Mouse (Mus musculus): Measurements from ENCODE around the gene Tnk1. TPM values are rescaled to one million over a fixed set of nuclear protein-coding genes. Genes with fewer than 3 reads are reported as not detected.
"Not testable (repeated sequence)": the region's sequence is repeated elsewhere in the genome, so short reads cannot be mapped to it uniquely, and the experiment has no call there.

The Tnk1 gene
- polyA plus RNA-seq, 1 experiment from 2014 or later = 0.10 TPM

DNA sequence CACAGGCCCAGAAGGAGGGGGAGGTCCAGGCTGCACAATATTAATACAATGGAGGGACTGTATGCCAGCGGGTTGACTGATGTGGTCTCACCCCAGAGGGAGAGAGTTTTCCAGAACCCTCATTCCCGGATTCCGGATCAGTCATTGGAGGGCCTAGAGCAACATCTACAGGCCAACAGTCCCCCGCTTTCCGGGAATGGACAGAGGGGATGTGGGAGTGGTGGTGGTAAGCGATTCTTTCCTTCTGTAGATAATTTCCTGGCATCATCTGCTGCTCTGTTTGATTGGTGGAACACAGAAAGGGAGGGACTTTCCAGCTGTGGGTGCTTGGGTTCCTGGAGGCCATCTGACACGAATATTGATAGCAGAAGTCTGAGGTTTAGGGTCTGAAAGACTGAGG, 17.7 kb upstream of the Tnk1 start:
- H3K4me1 ChIP-seq = peaks cover 23% of the 10 kb centered on the region
- no peak overlapping the region for H3K4me2 ChIP-seq
- H3K36me3 ChIP-seq (replicated peaks) = no peaks in the 10 kb centered on the region
- H3K9me3 ChIP-seq = no peaks in the 10 kb centered on the region
- ATAC-seq (replicated peaks) = no peak
- no peak overlapping the region for H3K9ac ChIP-seq
- peaks cover 6% of the 10 kb centered on the region for H3K27me3 ChIP-seq (replicated peaks)
- no peak overlapping the region for H3K4me3 ChIP-seq
- 77% methylated on average over 7 of the region's 7 CpGs for WGBS
- H3K27ac ChIP-seq = no peak overlapping the region

DNA sequence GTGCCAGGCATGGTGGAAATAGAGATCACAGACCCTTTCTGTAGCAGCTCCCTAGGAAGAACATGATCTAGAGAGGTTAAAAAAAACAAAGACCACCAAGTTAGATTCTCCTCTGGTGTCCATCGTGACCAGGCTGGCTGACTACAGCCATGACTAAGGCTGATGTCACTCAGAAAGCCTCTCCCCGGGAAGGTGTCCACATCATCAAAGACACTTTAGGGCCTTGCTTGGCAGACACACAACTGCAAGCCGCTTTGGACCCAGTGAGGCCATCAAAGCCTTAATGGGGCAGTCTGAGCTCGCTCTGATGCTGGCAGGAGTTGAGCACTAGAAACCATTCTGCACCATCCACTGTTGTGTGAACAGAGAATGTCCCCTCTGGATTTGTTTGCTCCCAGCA, 13.9 kb upstream of the Tnk1 start:
- WGBS = 80% methylated on average over 4 of the region's 4 CpGs

DNA sequence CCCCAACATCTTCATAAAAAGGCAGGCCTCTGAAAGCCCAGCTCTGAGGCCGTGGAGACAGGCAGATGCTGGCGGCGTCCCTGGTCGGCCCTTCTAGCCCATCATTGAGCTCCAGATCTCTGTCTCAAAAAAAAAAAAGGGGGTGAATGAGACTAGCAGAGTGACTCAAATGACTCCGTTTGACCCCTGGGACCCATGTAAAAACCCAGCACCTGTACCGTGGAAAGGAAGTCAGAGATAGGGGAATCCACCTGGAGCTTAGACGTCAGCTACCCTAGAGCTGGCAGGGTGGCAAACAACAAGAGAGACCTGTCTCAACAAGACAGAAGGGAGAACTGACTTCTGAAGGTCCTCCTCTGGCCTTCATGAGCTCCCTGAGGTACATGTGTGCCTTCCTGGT, 13.3 kb upstream of the Tnk1 start:
- H3K27ac ChIP-seq = no peak overlapping the region
- no peaks in the 10 kb centered on the region for H3K4me1 ChIP-seq
- H3K4me2 ChIP-seq = no peak overlapping the region
- 90% methylated on average over 7 of the region's 7 CpGs for WGBS
- H3K36me3 ChIP-seq (replicated peaks) = no peaks in the 10 kb centered on the region
- ATAC-seq (replicated peaks) = no peak
- H3K9ac ChIP-seq = no peak overlapping the region
- no peaks in the 10 kb centered on the region for H3K9me3 ChIP-seq
- no peaks in the 10 kb centered on the region for H3K27me3 ChIP-seq (replicated peaks)
- no peak overlapping the region for H3K4me3 ChIP-seq

More for the DNA sequence above, 13.9 kb upstream of the Tnk1 start:
- Histone ChIP-seq H3K4me3 (no peak overlapping the region), H3K9me3 (no peaks in the 10 kb centered on the region), H3K36me3 (replicated peaks) (no peaks in the 10 kb centered on the region), H3K27me3 (replicated peaks) (no peaks in the 10 kb centered on the region), H3K4me2 (no peak overlapping the region), H3K4me1 (peaks cover 5% of the 10 kb centered on the region; the same call in 1 of the 2 replicates), H3K27ac (no peak overlapping the region), H3K9ac (no peak overlapping the region)
- no peak for ATAC-seq (replicated peaks)

DNA sequence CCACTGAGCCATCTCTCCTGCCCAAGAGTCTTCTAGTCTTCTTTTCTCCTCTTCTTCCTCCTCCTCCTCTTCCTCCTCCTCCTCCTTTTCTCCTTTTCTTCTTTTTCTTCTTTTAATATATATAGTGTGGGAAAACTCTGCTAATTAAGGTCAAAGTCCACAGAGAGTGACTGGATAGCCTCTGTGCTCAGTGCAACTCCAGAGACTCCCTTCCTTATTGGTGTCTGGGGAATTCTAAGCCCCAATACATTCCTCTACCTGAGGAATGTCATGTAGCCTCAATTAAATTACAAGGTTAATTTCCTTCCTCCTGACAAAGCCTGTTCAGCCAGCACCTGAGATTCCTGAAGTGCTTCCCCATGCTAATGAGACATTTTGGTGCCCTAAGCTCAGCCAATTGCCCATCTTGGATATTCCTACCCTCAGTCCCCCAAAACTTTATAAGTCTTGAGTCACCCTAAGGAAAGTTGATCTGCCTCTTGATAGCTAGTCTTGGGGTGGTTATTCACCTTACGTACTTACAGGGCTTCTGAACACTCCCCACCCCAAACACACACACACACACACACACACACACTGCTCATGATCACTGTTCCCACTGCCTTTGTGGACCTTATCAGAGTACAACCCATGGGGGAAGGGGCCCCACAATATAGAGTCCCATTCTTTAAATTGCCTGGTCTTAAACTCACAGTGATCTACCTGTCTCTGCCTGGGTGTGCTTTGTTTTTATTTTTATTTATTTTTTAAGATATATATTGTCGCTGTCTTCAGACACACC, 11.9 kb upstream of the Tnk1 start:
- WGBS = 99% methylated on average over 2 of the region's 2 CpGs
- Histone ChIP-seq H3K27ac (no peak overlapping the region), H3K4me2 (no peak overlapping the region), H3K4me1 (no peaks in the 10 kb centered on the region), H3K36me3 (replicated peaks) (no peaks in the 10 kb centered on the region), H3K9me3 (no peaks in the 10 kb centered on the region), H3K27me3 (replicated peaks) (no peaks in the 10 kb centered on the region), H3K4me3 (no peak overlapping the region), H3K9ac (no peak overlapping the region)
- no peak for ATAC-seq (replicated peaks)

DNA sequence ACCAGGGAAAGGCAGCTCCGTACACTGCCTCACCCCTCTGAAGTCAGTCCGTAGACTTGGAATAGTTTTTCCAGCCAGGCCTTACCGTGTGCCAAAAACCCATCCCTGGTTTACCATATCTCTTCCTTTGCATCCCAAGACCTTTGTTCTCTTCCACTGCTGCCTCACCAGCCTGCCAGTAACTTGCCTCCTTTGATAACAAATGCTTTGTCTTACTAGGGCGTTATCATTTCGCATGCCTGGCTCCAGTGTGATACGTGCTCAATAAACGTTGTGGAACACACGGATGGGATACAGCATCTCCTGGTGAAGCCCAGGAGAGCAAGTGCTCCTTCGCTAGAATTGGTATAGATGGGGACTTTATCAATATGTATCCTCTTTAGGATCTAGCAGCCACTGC, 8.8 kb upstream of the Tnk1 start:
- Histone ChIP-seq H3K4me3 (no peak overlapping the region), H3K9ac (no peak overlapping the region), H3K4me1 (no peaks in the 10 kb centered on the region), H3K27me3 (replicated peaks) (no peaks in the 10 kb centered on the region), H3K36me3 (replicated peaks) (no peaks in the 10 kb centered on the region), H3K9me3 (no peaks in the 10 kb centered on the region), H3K4me2 (no peak overlapping the region), H3K27ac (no peak overlapping the region)
- 74% methylated on average over 9 of the region's 9 CpGs for WGBS
- ATAC-seq (replicated peaks) = no peak

DNA sequence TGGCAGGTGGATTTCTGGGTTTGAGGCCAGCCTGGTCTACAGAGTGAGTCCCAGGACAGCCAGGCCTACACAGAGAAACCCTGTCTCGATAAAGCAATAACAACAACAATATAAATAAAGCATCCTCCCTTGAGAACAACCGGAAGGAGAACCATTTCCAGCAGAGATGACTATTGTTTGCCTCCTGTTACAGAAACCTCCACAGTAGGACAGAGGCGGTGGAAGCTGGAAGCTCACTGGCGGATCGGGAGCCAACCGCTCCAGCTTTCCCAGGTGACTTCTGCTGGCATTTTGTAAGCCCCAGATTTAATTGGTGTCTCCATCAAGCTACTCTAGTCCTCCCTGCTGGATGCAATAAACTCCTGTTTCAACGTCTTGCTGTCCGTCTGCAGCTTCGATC, 7.0 kb upstream of the Tnk1 start:
- Histone ChIP-seq H3K27me3 (replicated peaks) (no peaks in the 10 kb centered on the region), H3K9me3 (no peaks in the 10 kb centered on the region), H3K4me3 (no peak overlapping the region), H3K9ac (no peak overlapping the region), H3K27ac (no peak overlapping the region), H3K4me1 (no peaks in the 10 kb centered on the region), H3K36me3 (replicated peaks) (no peaks in the 10 kb centered on the region), H3K4me2 (no peak overlapping the region)
- no peak for ATAC-seq (replicated peaks)
- WGBS = 76% methylated on average over 9 of the region's 9 CpGs

DNA sequence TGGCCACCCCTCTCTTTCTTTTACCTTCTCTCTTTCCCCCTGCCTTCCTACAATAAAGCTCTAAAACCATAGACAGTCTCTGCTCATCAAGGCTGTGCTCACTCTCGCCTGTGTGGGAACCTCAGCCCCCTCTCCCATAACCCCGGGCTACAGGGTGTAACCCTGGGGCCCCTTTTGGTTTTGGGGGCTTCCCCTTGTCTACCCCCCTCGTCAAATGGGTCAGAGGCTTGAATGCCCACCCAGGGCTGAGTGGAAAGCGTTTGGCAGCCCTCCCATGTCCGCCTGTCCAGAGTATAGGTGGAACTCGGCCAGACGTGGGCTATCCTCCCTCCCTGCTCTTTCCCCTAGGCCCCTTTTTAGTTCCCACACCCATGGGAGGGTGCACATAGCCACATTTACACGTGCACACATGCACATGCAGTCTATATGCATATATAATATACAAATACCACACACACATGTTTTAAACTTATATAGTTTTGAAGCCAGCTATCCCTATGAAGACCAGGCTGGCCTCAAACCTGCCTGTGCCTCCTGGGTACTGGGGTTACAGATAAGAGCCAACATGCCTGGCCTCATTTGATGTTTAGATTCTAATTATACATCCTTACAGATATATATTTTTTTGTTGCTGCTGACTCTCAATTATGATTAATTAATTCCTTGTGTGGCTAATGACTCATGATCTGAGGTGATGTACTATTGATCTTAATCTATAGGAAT, 5.8 kb upstream of the Tnk1 start:
- Histone ChIP-seq H3K27me3 (replicated peaks) (peaks cover 2% of the 10 kb centered on the region; the same call in 1 of the 2 replicates), H3K4me2 (no peak overlapping the region), H3K27ac (no peak overlapping the region), H3K36me3 (replicated peaks) (no peaks in the 10 kb centered on the region), H3K4me1 (no peaks in the 10 kb centered on the region), H3K4me3 (no peak overlapping the region), H3K9me3 (no peaks in the 10 kb centered on the region), H3K9ac (no peak overlapping the region)
- ATAC-seq (replicated peaks) = no peak
- WGBS = 53% methylated on average over 8 of the region's 8 CpGs

DNA sequence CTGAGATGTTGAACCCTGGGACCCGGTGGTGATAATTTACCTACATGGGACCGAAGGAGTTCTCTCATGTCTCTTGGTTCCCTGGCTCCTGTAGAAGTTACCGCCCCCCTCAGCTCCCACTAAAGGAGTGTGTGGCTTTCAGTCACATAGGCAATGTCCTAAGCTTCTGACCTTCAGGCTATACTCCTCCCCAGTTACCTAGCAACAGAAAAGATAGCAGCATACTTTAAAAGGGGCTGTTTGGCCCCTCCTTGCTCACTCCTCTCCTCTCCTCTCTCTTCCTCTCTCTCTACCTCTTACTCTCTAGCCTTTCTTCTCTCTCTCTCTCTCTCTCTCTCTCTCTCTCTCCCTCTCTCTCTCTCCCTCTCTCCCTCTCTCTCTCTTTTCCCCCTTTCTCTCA, 5.2 kb upstream of the Tnk1 start:
- H3K4me1 ChIP-seq; H3K4me3 ChIP-seq; H3K9ac ChIP-seq; ATAC-seq (replicated peaks); H3K36me3 ChIP-seq (replicated peaks); H3K4me2 ChIP-seq; H3K9me3 ChIP-seq; H3K27ac ChIP-seq; H3K27me3 ChIP-seq (replicated peaks): not testable (repeated sequence)
- WGBS = 87% methylated on average over 3 of the region's 3 CpGs

DNA sequence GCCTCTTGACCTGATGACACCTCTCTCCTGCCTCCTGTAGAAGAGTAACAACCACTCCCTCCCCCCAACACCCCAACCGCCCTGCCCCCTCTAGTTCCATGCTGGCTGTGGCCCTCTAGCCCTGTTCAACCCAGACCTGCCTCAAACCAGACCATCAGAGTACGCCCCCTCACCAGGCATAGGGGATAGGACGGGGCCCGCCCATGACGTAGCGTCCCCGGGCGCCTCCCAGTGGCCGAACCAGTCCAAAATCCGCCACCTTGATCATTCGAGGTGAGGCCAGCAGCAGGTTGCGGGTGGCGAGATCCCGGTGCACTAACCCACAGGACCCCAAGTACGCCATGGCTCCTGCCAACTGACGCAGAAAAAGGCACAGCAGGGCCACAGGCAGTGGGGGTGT, 3.2 kb downstream of the Tnk1 start:
- Histone ChIP-seq H3K27me3 (replicated peaks) (peaks cover 12% of the 10 kb centered on the region; the same call in 1 of the 2 replicates), H3K4me3 (no peak overlapping the region), H3K9ac (no peak overlapping the region), H3K4me1 (peaks cover 3% of the 10 kb centered on the region; the same call in 1 of the 2 replicates), H3K27ac (no peak overlapping the region), H3K4me2 (no peak overlapping the region), H3K36me3 (replicated peaks) (peaks cover 12% of the 10 kb centered on the region; the same call in 1 of the 2 replicates), H3K9me3 (no peaks in the 10 kb centered on the region)
- WGBS = 15% methylated on average over 16 of the region's 16 CpGs
- ATAC-seq (replicated peaks) = no peak

DNA sequence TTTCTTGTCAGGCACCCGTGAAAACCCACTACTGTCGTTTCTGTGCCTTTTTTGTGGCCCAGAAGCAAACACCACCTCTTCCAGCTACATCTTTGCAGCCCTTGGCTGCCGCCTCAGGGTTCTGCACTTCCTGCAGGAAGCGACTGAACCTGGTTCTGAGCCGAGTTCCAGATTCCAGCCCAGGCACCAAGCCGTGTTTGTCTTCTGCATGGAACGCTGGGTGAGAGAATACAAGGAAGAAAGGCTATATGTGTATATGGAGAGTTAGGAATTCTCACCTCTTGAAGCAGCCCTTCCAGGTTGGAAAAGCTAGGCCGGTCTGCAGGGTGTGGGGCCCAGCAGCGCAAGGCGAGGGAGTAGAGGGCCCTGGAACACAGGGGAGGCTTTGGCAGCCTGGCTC, 3.9 kb downstream of the Tnk1 start:
- no peak for ATAC-seq (replicated peaks)
- no peak overlapping the region for H3K27ac ChIP-seq
- H3K4me2 ChIP-seq = no peak overlapping the region
- H3K9me3 ChIP-seq = no peaks in the 10 kb centered on the region
- 88% methylated on average over 10 of the region's 10 CpGs for WGBS
- peaks cover 4% of the 10 kb centered on the region; the same call in 1 of the 2 replicates for H3K4me1 ChIP-seq
- H3K36me3 ChIP-seq (replicated peaks) = peaks cover 13% of the 10 kb centered on the region; the same call in 1 of the 2 replicates
- H3K27me3 ChIP-seq (replicated peaks) = peaks cover 12% of the 10 kb centered on the region; the same call in 1 of the 2 replicates
- H3K4me3 ChIP-seq = no peak overlapping the region
- no peak overlapping the region for H3K9ac ChIP-seq

DNA sequence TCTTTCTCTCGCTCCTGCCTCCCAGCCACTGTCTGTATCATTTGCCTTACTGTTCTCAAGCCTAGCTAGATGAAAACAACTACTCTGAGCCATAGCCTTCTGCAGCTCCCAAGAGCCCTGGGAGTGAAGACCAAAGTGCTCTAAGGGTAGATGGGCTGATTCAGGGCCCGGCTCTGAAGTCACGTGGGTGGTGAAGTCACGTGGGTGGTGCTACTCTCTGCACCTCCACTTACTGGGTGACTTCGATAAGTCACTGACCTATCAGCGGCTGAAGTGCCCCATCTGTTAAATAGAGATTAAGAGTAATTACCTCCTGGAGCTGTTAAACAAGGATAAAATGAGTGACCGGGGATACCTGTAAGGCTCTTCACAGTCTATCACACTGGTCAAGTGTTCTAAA, 4.5 kb downstream of the Tnk1 start:
- ATAC-seq (replicated peaks) = no peak
- H3K9me3 ChIP-seq = no peaks in the 10 kb centered on the region
- H3K9ac ChIP-seq = no peak overlapping the region
- H3K4me1 ChIP-seq = peaks cover 4% of the 10 kb centered on the region; the same call in 1 of the 2 replicates
- H3K4me3 ChIP-seq = no peak overlapping the region
- no peak overlapping the region for H3K27ac ChIP-seq
- peaks cover 13% of the 10 kb centered on the region; the same call in 1 of the 2 replicates for H3K36me3 ChIP-seq (replicated peaks)
- peaks cover 8% of the 10 kb centered on the region; the same call in 1 of the 2 replicates for H3K27me3 ChIP-seq (replicated peaks)
- no peak overlapping the region for H3K4me2 ChIP-seq
- WGBS = 71% methylated on average over 7 of the region's 7 CpGs

DNA sequence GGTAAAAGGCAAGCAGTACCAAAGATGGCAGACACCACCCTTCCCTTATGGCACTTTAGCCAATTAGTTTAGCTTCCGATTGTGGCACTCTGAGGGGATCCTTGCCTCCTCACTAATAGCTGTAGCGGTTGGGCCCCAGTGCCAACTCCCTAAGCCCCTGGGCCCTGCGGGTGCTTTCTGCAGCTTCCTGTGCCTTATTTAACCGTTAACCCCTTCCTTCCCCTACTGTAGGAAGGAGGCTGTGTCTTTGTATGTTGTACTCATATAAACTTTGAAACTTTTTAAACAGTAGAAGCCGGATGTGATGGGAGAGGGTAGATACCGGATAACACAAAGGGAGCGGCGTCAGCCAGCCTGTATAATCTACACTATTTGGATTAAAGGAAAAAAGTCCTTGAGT, 7.8 kb downstream of the Tnk1 start:
- no peaks in the 10 kb centered on the region for H3K9me3 ChIP-seq
- H3K4me3 ChIP-seq = no peak overlapping the region
- peaks cover 23% of the 10 kb centered on the region for H3K4me1 ChIP-seq
- no peaks in the 10 kb centered on the region for H3K27me3 ChIP-seq (replicated peaks)
- no peak for ATAC-seq (replicated peaks)
- H3K9ac ChIP-seq = no peak overlapping the region
- peaks cover 13% of the 10 kb centered on the region; the same call in 1 of the 2 replicates for H3K36me3 ChIP-seq (replicated peaks)
- WGBS = 73% methylated on average over 8 of the region's 8 CpGs
- H3K27ac ChIP-seq = no peak overlapping the region
- H3K4me2 ChIP-seq = no peak overlapping the region
